Mouse (Mus musculus) forebrain, embryonic 11.5 days (tissue): Measurements from ENCODE around the gene Ppp2r5d. TPM values are rescaled to one million over a fixed set of nuclear protein-coding genes. Genes with fewer than 3 reads are reported as not detected.

ENCODE experiments used
- ATAC-seq: fragments of 200-750 bp; cut with Nextera tagmentation; replicated peaks from 2 replicates; pipeline ENCODE4 v1.8.0; 2017; ENCODE audit warnings: moderate TSS enrichment; ENCODE audit not compliant: low FRiP score
- DNase-seq: peaks from one replicate; pipeline ENCODE4 v3.0.0-alpha.2; 2017; ENCODE audit warnings: low spot score
- H3K27ac ChIP-seq: fragments of 300-500 bp; sonication (generic); 2 replicates; pipeline ENCODE4 v1.5.1; 2014; ENCODE audit warnings: low read depth, low read length
- H3K27me3 ChIP-seq: fragments of 300-500 bp; sonication (generic); 2 replicates; pipeline ENCODE4 v1.6.1; 2014; ENCODE audit warnings: mild to moderate bottlenecking, low read length, mixed read lengths; ENCODE audit not compliant: control insufficient read depth, insufficient read depth
- H3K36me3 ChIP-seq: fragments of 300-500 bp; sonication (generic); 2 replicates; pipeline ENCODE4 v1.6.1; 2014; ENCODE audit warnings: mild to moderate bottlenecking, low read length, moderate library complexity, mixed read lengths; ENCODE audit not compliant: control insufficient read depth, insufficient read depth
- H3K4me1 ChIP-seq: fragments of 300-500 bp; sonication (generic); replicated peaks from 2 replicates; pipeline ENCODE4 v1.6.1; 2014; ENCODE audit warnings: low read length, mixed read lengths; ENCODE audit not compliant: control insufficient read depth, insufficient read depth
- H3K4me2 ChIP-seq: fragments of 300-500 bp; sonication (generic); 2 replicates; pipeline ENCODE4 v1.6.1; 2014; ENCODE audit warnings: low read depth, mild to moderate bottlenecking, low read length, moderate library complexity, mixed read lengths; ENCODE audit not compliant: severe bottlenecking
- H3K4me3 ChIP-seq: fragments of 300-500 bp; sonication (generic); 2 replicates; pipeline ENCODE4 v1.5.1; 2014; ENCODE audit warnings: low read depth, low read length
- H3K9ac ChIP-seq: fragments of 300-500 bp; sonication (generic); 2 replicates; pipeline ENCODE4 v1.6.1; 2014; ENCODE audit warnings: low read length
- H3K9me3 ChIP-seq: fragments of 300-500 bp; sonication (generic); 2 replicates; pipeline ENCODE4 v1.6.1; 2016; ENCODE audit warnings: low read length, mixed read lengths; ENCODE audit not compliant: control insufficient read depth
- WGBS: fragments of 180-500 bp; shearing (Covaris S2); extraction: QIAGEN DNeasy Blood & Tissue Kit; methylation state at CpG from one replicate; pipeline ENCODE4 v1.1.7; 2014; 5-methylcytosine and 5-hydroxymethylcytosine counted together
- polyA plus RNA-seq: library from polyadenylated mRNA; unstranded; fragments of >200 nt; fragmentation: Nextera tagmentation; extraction: Ambion mirVana; gene quantifications from 2 replicates; pipeline ENCODE4 v1.2.1, GENCODE M21; 2014

Ppp2r5d gene
- polyA plus RNA-seq, 1 experiment from 2014 or later = 140 TPM

DNA sequence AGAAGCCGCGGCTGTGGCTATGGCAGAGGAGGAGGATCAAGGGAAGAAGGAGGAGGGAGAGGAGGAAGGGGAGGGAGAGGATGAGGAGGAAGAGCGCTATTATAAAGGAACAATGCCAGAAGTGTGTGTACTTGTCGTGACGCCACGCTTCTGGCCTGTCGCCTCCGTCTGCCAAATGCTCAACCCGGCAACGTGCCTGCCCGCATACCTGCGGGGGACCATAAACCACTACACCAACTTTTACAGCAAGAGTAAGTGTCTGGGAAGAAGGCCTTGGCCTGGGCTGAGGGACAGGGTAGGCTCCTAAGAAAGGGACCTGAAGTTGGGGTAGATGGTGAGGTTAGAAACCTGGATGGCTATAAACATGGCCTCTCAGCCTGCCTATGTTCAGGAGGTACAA lies 42.9 kb downstream of the Ppp2r5d start:
- H3K9ac ChIP-seq = no peak overlapping the region
- H3K4me1 ChIP-seq = no peaks in the 10 kb centered on the region
- ATAC-seq (no peak), DNase-seq (no peak)
- H3K36me3 ChIP-seq = peaks cover 29% of the 10 kb centered on the region
- WGBS = 97% methylated on average over 12 of the region's 12 CpGs
- no peak overlapping the region for H3K4me3 ChIP-seq
- no peaks in the 10 kb centered on the region for H3K27me3 ChIP-seq
- H3K9me3 ChIP-seq = no peaks in the 10 kb centered on the region
- H3K27ac ChIP-seq = no peak overlapping the region
- no peak overlapping the region for H3K4me2 ChIP-seq

DNA sequence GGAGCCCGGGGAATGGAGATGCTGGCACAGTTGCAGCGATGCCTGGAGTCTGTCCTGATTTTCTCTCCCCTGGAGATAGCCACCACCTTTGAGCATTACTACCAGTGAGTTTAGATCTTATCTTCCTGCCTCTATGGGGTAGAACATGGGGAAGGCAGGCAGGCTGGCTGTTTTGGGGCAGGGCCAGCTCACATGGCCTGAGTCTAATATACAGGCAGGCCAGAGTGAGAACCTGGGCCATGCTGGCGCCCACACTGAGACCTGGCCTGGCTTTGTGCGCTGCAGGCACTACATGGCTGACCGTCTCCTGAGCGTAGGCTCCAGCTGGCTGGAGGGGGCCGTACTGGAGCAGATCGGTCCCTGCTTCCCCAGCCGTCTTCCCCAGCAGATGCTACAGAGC lies 43.6 kb downstream of the Ppp2r5d start:
- ATAC-seq (no peak), DNase-seq (no peak)
- H3K9me3 ChIP-seq = no peaks in the 10 kb centered on the region
- H3K4me1 ChIP-seq = no peaks in the 10 kb centered on the region
- 96% methylated on average over 9 of the region's 9 CpGs for WGBS
- H3K36me3 ChIP-seq = peaks cover 27% of the 10 kb centered on the region
- no peak overlapping the region for H3K4me2 ChIP-seq
- H3K27me3 ChIP-seq = no peaks in the 10 kb centered on the region
- no peak overlapping the region for H3K27ac ChIP-seq
- H3K4me3 ChIP-seq = no peak overlapping the region
- H3K9ac ChIP-seq = no peak overlapping the region

DNA sequence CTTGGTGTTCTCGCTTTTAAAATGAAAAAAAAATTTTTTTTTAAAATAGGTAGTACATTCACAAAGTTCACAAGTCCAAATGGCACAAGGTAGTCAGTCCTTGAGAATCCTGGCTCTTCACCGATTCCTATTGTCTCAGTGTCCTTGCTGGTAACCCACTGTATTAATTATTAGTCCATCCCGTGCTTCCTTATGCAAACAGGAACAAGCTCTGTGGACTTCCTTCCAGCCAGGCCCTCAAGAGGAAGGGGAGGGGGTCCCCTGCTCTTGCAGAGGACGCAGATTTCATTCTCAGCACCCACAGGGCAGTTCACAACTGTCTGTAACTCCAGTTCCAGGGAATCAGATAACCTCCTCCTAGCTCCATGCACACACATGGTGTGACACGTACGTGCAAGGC lies 48.9 kb downstream of the Ppp2r5d start:
- Histone ChIP-seq H3K4me3 (no peak overlapping the region), H3K27me3 (no peaks in the 10 kb centered on the region), H3K4me2 (no peak overlapping the region), H3K27ac (no peak overlapping the region), H3K4me1 (peaks cover 9% of the 10 kb centered on the region), H3K36me3 (peaks cover 26% of the 10 kb centered on the region), H3K9ac (no peak overlapping the region), H3K9me3 (no peaks in the 10 kb centered on the region)
- 92% methylated on average over 6 of the region's 6 CpGs for WGBS
- no peak for ATAC-seq
- DNase-seq = no peak

DNA sequence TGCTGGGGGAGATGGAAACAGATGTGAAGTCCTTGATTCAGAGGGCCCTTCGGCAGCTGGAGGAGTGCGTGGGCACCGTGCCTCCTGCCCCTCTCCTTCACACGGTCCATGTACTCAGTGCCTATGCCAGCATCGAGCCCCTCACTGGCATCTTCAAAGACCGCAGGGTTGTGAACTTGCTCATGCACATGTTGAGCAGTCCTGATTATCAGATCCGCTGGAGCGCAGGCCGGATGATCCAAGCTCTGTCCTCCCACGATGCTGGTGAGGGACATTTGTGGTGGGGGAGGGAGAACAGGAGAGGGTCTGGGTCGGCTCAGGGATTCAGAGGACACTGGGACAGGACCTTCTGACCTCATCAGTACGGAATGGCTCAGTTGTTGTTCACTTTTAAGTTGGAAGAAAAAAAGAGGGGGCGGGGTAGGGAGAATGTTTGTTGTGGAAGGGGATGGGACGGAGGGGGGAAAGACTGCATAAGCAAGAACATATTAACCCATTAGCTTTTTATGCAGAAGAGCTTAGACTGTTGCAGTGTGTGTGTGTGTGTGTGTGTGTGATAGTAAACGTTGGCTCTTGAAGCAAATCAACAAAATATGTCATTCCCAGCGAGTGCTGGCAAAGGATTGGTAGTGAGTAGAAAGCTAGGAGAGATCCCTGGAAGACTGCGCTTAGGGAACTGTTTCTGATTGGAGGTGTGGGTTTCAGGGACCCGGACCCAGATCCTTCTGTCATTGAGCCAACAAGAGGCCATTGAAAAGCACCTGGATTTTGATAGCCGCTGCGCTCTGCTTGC lies 53.0 kb downstream of the Ppp2r5d start:
- ATAC-seq (no peak), DNase-seq (no peak)
- Histone ChIP-seq H3K4me3 (peak overlapping the region; percentile 6; the same call in 1 of the 2 replicates), H3K9ac (peak overlapping the region; percentile 10), H3K4me1 (peaks cover 17% of the 10 kb centered on the region), H3K27me3 (no peaks in the 10 kb centered on the region), H3K27ac (no peak overlapping the region), H3K36me3 (peaks cover 15% of the 10 kb centered on the region; the same call in 1 of the 2 replicates), H3K4me2 (peak overlapping the region; percentile 86), H3K9me3 (no peaks in the 10 kb centered on the region)
- 78% methylated on average over 20 of the region's 20 CpGs for WGBS

DNA sequence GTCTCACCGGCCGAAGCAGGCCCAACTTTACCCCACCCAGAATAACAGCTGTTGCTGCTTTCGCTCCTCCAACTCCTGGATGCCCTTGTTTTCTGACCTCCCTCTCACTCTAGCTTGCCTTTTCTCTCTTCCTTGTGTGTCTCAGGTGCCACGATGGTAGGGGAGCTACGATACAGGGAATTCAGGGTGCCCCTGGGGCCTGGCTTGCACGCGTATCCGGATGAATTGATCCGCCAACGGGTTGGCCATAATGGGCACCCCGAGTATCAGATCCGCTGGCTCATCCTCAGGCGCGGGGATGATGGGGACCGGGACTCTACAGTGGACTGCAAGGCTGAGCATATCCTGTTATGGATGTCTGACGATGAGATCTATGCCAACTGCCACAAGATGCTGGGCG lies 53.6 kb downstream of the Ppp2r5d start:
- peak overlapping the region; percentile 68 for H3K4me3 ChIP-seq
- H3K36me3 ChIP-seq = peaks cover 15% of the 10 kb centered on the region; the same call in 1 of the 2 replicates
- H3K9me3 ChIP-seq = no peaks in the 10 kb centered on the region
- DNase-seq = no peak
- 79% methylated on average over 17 of the region's 17 CpGs for WGBS
- no peak overlapping the region for H3K27ac ChIP-seq
- peak overlapping the region; percentile 92 for H3K9ac ChIP-seq
- no peak for ATAC-seq
- H3K4me1 ChIP-seq = peaks cover 20% of the 10 kb centered on the region
- H3K4me2 ChIP-seq = peak overlapping the region; percentile 86
- H3K27me3 ChIP-seq = no peaks in the 10 kb centered on the region

DNA sequence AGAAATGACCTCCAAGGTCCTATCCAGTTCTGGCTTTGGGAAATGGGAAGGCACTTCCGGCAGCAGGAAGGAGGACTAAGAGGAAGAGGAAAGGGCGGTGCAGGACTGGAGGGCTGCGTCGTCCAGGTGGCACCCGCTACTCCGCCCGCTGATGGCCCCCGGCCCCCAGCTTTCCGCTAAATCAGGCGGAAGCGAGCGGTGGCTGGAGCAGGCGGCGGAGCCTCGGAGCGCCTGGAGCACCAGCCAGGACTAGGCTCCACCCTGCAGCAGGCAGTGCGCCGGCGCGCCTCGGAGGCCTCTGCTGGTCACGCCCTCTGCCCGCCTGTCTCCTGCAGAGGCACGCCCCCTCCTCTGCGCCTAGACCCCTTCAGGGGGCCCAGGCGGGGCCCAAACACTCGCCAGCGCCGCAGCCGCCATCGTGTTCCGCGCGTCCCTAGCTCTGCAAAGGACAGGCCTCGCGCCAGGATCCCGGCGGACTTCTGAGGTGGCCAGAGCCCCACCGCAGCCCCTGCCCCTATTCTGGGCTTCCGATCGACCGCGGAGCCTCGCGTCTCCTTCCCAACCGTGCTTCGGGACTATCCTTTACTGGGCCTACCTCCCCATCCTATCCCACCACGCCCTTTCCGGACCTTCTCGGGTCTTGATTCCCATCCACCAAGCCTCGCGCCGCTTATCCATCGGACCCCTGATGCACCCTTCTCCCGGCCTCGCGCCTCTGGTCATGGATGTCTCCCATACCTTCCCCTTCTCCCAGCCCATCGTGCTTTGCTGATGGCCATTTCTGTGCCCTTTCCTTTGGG lies 54.5 kb downstream of the Ppp2r5d start, which contains the start of gene Cul7:
Cul7 (plus strand) TSS at position 106 of the 800 bp plus-strand sequence.
- DNase-seq = peak; percentile 97
- Histone ChIP-seq H3K27ac (peak within 1 kb of the TSS; percentile 84), H3K4me1 (peaks cover 20% of the 10 kb centered on the region), H3K4me2 (peak within 1 kb of the TSS; percentile 86), H3K4me3 (peak within 1 kb of the TSS; percentile 68), H3K9me3 (no peaks in the 10 kb centered on the region), H3K27me3 (no peaks in the 10 kb centered on the region), H3K36me3 (peaks cover 13% of the 10 kb centered on the region; the same call in 1 of the 2 replicates), H3K9ac (peak within 1 kb of the TSS; percentile 92)
- WGBS = under 1% methylated on average over 58 of the region's 58 CpGs
- peak; percentile 93 for ATAC-seq

DNA sequence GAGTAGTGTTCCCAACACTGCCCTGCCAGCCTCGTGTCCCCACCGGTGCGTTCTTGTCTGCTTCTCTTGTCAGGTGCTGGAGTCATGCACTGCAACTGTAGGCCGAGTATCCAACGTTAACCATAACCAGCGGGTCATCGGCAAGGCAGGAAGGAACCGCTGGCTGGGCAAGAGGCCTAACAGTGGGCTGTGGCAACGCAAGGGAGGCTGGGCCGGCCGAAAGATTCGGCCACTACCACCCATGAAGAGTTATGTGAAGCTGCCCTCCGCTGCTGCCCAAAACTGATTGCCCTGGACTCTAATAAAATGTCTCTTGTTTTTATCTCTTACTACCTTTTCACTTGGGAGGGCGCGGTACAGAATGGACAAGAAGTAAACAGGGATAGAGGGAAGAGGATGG lies 55.1 kb downstream of the Ppp2r5d start:
- no peaks in the 10 kb centered on the region for H3K9me3 ChIP-seq
- H3K4me1 ChIP-seq = peaks cover 25% of the 10 kb centered on the region

DNA sequence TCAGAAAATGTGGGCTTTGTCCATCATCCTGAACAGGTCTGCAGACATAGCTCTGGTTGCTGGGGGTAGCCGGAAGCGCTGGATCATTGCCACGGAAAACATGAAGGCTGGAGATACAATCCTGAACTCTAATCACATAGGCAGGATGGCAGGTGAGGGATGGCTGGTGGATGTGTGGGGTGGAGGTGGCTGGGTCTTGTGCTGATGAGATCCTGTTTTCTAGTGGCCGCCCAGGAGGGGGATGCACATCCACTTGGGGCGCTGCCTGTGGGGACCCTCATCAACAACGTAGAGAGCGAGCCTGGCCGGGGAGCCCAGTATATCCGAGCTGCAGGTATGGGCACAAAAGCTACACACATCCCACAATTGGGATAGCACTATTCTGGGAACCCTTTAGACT lies 56.5 kb downstream of the Ppp2r5d start:
- H3K4me2 ChIP-seq = no peak overlapping the region
- 95% methylated on average over 9 of the region's 9 CpGs for WGBS
- DNase-seq (no peak), ATAC-seq (no peak)
- H3K9ac ChIP-seq = no peak overlapping the region
- H3K27ac ChIP-seq = no peak overlapping the region
- no peaks in the 10 kb centered on the region for H3K36me3 ChIP-seq
- no peak overlapping the region for H3K4me3 ChIP-seq
- no peaks in the 10 kb centered on the region for H3K9me3 ChIP-seq
- H3K4me1 ChIP-seq = peaks cover 27% of the 10 kb centered on the region
- H3K27me3 ChIP-seq = no peaks in the 10 kb centered on the region

More for the DNA sequence above, 55.1 kb downstream of the Ppp2r5d start:
- H3K4me2 ChIP-seq = peak overlapping the region; percentile 86
- peak overlapping the region; percentile 92 for H3K9ac ChIP-seq
- H3K27me3 ChIP-seq = no peaks in the 10 kb centered on the region
- WGBS = 39% methylated on average over 15 of the region's 15 CpGs
- ATAC-seq = no peak
- no peak for DNase-seq
- peaks cover 10% of the 10 kb centered on the region; the same call in 1 of the 2 replicates for H3K36me3 ChIP-seq
- peak overlapping the region; percentile 84 for H3K27ac ChIP-seq
- H3K4me3 ChIP-seq = peak overlapping the region; percentile 68
